Mouse (Mus musculus): Measurements from ENCODE around the gene Pknox2.

- TF ChIP-seq CTCF (IDR thresholded peaks at IDR 0.05; ENCODE audit: control insufficient read depth, insufficient read depth, low read length) = no peak
- no peak for TF ChIP-seq POLR2A (IDR thresholded peaks at IDR 0.05; ENCODE audit: borderline replicate concordance, control insufficient read depth, low read depth, low read length)
Observed at GRCm38 (mm10) chr9:36972089-36972488, 175.1 kb downstream of the Pknox2 start.

All from bone marrow, adult 2 months (tissue).